Mouse (Mus musculus) spleen, adult 12 weeks (tissue): ENCODE measurements around the gene Bahcc1.

Experiments
- DNase-seq: peaks from one replicate; pipeline ENCODE4 v3.0.0; 2022; ENCODE audit warnings: low spot score

Bahcc1 gene

DNA sequence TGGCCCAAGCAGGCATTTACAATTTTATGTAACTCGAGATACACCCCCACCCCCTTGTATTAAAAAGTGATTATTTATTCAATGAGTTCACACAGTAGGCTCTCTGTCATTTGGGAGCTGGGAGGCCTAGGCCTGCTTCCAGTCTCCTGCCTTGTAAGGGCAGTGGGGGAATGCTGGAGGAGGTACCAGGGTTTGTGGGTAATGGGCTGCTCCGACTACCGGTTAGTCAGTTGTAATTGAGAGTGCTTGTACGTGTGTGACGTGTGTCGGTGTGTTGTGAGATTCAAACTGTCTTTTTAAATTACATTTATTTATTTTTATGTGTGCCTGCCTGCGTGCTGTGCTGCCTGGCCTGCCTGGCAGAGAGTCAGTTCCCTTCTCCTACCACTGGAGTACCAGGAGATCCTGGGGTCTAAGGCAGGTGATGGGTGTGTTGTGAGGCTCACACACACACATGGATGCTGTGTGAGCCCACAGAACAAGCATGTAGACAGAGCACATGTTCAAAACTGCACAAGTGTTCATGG is 3.8 kb upstream of the Bahcc1 start:
- DNase-seq = no peak

GRCm38 (mm10) chr11:120229861-120230751 is 2.6 kb upstream of the Bahcc1 start:
- no peak for DNase-seq

DNA sequence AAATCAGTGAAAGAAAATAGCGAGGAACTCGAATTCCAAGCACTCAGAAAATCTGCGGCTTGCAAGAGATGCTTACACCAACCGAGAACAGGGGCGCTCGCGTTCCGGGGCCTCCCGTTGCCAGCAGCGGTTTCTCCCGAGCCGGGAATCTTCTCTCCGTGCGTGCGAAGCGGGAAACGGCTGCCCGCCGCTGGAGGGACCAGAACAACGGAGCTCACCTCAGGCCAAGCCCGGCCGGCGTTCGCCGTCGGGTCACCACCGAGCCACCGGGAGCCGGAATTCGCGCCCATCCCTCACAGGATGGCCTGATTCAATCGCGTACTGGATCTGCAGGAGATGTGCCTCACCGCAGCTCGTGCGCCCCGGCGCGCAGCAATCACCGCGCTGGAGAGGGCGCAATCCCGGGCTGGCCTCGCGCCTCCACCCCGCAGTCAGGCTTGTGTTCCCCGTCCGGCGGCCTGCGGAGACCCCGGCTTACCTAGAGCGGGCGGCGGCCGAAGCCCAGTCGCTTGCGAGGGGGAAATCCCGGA is 1.8 kb upstream of the Bahcc1 start:
- peak; percentile 35 for DNase-seq

DNA sequence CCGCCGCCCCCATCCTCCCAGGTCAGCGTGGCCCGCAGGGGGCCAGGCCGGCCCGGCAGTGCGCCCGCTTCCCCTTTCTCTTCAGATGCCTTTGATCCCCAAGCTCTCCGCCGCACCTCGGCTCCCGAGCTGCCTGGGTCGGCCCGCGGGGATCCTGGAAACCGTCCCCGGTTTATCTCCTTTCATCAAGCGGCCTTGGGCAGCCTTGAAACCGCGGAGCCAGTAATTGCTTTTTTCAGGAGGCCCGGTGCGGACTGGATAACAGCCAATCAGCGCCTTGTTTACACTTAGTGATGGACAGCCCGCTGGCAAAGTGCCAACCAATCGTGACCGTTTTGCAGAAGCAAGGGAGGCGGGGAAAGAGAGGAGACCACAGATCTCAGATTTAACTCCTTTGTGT is 1.4 kb upstream of the Bahcc1 start:
- peak; percentile 76 for DNase-seq

- no peak for DNase-seq
Measured at GRCm38 (mm10) chr11:120233441-120234135, 841 bp downstream of the Bahcc1 start.

GRCm38 (mm10) chr11:120234136-120234775 is 1.5 kb downstream of the Bahcc1 start:
- DNase-seq = peak; percentile 43

GRCm38 (mm10) chr11:120234776-120235181 is 2.0 kb downstream of the Bahcc1 start:
- no peak for DNase-seq

DNA sequence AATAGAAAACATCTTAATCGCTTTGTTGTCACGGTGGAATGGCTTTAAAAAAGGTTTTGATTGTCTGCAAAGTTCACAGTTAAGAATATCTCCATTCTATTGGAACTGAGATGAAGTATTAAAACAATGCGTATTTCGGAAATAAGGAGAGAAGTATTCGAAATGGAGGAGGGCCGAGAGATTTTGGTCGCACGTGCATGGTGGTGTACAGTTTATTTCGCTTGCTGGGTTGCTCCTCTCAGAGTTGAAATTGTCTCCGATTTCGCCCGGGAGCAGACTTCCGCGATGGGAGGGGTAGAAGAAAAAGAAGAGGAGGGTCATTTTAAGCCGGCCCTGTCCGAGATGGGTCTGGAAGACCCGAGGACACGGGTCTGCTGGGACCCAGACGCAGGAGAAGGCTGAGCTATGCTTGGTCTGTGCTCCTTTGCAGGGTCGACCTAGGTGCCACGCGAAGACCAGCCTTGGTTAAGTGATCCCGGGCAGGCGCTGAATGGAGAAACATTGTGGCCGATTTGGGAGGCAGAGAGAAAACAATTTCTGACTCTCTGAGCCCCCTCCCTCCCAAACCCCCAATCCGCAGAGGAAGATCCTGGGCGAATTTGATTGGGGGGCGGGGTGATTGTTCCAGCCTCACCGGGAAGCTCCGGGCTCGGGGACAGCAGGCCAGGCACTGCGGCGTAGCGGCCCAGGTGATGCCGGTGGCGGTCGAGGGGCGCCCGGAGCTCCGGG is 2.8 kb downstream of the Bahcc1 start:
- no peak for DNase-seq

DNA sequence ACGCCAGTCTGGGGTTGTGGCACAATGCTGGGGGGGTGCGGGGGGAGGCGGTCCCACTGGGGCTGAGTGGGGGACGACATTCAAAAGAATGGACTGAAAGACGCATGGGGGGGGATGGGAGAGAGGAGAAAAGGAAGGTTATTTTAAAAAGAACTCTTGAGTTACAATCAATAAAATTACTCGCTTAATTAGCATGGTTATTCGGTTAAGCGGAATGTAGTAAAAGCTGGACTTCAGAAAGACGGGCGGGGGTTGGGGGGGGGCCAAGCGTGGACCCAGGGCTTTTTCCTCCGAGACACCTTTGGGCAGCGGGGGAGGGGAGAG is 3.3 kb downstream of the Bahcc1 start:
- no peak for DNase-seq

- no peak for DNase-seq
Measured at GRCm38 (mm10) chr11:120236438-120237165, 3.9 kb downstream of the Bahcc1 start.

DNA sequence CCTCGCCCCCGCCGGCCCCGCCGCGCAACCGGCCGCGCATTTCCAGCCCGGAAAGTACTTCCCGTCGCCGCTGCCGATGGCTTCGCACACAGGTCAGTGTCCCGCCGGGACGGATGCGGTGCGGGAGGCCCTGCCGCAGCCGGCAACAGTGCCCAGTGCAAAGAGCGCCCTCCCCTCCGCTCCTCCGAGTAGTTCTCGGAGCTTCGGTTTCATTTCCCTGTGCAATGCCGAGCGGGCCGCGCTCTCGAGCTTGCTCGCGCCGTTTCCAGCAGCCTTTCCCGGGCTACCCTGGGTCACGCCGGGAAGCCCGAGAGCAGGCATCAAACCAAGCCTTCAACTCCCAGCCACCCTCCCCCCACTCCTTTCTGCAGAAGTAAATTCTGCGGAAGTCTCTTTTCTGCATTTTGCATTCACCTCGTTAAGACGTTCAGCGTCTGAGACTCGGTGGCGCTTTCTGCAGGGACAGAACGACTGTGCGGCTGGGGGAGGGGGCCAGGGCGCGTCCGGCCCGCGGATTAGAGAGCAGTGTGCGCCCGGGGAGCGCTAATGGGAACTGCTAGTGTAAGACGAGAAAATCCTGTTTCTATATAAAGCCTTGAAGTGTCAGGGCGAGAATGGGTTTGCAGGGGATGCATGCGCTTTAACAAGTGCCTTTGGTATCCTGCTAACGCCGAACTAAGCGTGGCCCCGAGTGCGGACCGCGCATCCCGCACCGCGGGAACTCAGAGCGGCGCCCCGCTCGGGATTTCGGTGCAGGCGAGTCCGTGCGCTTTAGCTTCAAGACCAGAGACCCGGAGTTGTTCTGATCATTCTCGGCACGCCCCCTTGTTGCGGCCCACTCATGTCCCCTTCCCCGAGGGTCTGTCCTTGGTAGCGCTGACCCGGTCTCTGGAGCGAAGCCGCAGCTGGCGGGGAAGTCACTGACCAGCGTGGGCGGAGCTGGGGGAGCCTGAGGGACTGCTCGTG is 4.7 kb downstream of the Bahcc1 start:
- DNase-seq = no peak

DNA sequence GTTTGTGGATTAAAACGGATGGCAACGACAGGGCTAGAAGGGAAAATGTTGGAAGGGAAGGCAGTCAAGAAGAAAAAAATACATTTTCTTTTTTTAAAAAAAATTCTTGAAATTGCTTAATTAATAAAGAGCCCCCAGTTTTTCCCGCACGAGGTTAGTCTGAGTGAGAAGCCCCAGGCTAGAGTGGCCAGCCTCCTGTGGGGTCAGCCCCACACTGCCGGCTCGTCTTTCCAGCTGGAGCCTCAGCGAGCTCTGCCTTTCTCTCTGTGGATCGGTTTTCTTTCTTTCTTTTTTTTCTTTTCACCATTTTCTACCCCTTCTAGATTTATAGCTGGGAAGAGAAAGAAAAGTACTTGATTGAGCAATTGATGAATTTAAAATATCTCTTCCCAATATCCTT is 5.6 kb downstream of the Bahcc1 start:
- no peak for DNase-seq

DNA sequence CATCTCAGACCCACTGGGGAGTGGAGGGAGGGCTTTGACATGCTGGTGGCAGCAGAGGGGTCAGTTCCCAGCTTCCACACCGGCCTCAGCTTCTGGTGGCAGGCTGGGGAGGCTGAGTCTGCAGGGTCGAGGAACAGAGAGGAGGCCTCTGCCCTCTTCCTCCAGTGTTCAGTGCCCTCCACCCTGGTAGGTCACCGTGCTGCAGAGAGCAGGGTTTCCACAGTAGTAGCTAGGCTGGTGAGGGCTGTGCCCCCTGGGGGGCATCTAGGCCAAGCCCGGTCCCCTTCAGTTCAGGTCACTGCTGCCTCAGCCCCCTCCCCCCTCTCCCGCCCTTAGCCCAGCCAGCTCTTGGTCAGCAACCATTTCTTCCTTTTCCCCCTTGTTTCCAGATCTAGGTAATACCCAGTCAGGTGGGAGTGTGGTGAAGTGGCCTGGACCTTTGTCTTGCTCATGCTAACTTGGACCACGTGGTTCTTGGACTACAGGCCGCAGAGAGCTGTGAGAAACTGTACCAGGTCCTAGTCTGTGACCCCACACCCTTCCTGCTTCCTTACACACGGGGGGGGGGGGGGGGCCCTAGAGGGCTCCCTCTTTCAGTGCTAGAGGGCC is 6.1 kb downstream of the Bahcc1 start:
- DNase-seq = no peak

DNA sequence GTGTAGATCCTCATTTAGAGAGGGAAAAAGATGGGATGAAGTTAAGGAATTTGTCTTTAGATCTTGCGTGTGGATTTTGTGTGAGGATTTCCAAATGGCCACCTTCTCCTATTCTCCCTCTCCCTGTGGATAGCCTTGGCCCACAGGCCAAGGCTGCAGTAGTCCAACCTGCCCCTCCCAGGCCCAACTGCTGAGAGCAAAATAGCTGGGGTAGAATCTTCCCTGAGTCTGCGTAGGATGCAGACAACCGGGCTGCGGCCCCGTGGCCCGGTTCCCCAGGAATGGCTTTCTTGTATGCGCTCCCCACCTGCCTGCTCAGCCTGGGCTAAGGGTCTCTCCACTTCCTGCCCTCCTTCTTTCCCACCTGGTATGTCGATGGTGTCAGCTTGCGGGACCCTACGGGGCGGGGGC is 6.8 kb downstream of the Bahcc1 start:
- no peak for DNase-seq

DNA sequence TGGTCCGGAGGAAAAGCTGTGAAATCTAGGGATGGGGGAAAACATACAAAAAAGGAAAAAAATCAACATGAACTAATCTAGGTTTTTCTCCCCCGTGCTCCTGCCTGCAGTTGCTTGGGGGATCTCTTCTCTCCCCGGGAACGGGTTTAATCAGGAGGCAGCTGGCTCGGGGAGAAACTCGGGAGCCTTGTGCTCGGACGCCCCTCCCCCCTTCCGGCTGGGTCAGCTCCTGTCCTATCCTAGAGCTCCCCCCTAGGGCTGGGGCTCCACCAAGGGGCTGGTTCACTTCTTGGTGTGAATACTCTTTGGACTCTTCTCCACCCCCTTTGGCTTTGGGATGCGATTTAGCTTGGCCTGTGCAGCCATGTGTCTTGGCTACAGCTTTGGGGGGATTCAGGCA is 7.5 kb downstream of the Bahcc1 start:
- no peak for DNase-seq

DNA sequence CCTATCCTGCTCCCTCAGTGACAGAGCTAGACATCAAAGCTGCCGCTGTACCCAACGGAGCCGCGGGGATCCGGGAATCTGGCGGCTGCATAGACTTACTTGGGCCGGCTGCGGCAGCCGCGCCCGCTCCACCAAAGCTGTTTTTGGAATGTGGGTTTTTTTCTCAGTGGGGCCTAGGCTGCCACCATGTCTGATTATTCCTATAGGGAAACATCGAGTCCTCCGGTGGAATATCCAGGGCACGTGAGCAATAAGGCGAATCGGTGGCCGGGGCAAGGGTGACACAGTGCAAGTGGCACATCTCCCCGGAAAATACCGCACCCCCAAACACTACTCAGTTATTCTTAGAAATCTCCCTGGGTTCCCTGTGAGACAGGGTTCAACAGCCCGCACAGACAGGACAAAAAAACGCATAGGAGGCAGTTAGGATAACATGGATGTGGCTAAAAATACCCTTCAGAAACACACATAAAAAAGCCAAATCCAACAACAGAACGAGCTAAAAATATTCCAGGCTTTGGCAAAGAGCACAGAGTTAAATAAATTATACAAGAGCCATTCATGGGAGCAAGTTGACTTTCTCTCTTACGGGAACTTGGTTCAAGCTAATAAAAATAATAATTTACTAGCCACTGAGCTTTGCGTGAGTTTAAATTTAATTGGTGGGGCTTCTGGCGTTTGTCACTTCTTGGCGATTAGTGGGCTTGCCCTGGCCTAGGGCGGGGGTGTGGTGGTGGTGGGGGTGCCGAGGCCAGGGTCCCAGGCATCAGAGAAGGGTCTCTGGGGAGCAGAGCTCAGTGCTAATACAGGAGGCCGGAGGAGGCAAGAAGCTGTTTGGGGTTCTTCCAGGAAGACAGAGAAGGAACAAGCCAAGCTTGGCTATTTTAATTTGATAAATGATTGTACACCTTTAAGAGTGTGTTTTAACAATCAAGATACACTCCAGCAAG is 8.5 kb downstream of the Bahcc1 start:
- DNase-seq = no peak

DNA sequence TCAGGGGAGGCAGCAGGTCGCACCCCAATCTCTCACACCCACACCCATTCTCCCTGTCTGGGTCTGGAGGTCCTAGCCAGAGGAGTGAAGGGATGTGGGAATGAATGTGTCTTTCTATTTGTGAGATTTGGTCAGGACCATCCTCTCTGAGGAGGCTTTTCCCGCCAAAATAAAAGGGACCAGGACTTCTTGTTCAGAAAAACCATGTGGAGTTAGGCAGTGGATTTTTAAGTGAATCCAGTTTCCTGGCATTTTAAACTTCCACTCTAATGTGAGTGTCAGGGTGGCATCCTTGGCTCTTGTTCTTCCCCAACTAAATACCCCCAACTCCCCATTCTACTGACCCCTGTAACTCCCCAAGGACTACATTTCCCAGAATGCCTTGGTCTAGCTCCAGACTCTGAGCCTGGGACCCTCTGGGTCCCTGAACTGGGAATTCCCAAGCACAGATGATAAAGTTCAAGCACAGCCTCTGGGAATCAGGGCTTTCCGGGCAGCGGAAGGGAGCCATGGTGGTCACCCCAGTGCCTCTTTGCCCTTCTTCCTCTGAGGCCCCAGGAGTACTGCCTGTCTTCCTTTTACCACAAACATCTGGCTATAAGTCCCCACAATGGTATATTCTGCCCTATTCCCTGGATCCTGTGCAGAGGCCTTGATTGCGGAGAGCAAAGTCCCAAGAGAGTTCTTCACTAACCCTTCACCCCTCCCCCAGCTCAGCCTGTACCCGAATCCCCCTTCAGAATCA is 9.4 kb downstream of the Bahcc1 start:
- DNase-seq = no peak
